Mouse (Mus musculus) adrenal gland, adult 18-20 months (tissue): ENCODE measurements at regions not wholly inside any gene's neighbourhood (a gene's known extent, or its start where the extent isn't known, plus 50 kb on each side); places are given as distances from the start of the nearest gene placed in this dataset.

Experiments
- DNase-seq, 2 experiments: peaks; one replicate each; pipeline ENCODE4 v3.0.0; 2021 to 2022; ENCODE audit warnings: low spot score in 2 of 2

DNA sequence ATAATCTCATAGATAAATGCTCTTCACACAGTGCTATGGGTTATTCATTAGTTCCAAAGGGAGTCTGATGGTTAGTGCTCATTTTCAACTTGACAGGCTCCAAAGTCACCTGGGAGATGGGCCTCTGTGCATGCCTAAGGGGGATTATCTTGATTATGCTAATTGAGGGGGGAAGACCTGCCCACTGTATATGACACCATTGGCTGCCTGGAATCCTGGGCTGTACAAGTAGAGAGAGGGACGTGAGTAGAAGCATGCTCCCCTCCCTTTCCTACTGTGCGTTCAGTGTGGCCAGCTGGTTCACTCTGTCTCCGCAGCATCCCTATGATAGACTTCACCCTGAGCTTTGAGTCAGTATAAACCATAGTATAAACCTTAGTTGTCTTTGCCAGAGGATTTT is 300.8 kb downstream of the Gpat3 start:
- no peak for DNase-seq

DNA sequence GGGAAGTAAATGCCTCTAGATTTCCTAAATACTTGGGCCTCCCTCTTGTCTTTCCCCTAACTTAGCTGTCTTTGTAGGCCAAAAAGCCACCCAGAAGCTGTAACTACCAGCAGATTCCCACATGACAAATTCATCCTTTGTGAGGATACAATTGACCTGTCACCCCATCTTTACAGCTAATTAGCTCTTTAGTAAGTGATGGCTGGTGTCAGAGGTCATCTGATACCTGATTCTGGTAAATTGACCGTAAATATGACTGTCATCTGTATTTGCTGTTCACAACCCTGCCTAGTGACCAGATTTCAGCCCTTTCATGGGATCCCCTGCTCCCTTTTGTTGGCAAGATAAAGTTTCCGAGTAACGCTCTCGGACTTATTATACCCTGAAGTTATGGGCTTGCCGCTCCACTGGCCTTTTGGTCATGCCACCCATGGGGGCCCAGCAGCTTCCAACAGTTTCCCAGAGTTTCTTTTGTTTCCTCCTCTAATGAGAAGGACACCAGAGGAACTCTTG is 279.5 kb downstream of the Gpat3 start:
- no peak for DNase-seq

DNA sequence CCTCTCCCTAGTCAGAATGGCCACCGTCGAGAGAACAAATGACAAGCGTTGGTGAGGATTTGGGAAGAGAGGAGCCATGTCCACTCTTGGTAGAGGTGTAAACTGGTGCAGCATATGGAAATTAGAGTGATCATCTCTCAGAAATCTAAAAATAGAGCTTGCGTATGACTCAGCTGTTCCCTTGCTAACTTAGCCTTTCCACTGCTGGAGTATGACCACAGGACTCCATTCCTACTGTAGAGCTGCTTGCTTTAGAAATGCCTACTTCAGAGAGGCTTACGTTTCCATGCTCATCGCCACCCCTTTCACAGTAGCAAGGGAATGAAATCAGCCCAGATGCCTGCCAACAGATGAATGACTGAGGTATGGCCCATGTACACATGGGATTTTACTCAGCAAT is 277.4 kb downstream of the Gpat3 start:
- no peak for DNase-seq

DNA sequence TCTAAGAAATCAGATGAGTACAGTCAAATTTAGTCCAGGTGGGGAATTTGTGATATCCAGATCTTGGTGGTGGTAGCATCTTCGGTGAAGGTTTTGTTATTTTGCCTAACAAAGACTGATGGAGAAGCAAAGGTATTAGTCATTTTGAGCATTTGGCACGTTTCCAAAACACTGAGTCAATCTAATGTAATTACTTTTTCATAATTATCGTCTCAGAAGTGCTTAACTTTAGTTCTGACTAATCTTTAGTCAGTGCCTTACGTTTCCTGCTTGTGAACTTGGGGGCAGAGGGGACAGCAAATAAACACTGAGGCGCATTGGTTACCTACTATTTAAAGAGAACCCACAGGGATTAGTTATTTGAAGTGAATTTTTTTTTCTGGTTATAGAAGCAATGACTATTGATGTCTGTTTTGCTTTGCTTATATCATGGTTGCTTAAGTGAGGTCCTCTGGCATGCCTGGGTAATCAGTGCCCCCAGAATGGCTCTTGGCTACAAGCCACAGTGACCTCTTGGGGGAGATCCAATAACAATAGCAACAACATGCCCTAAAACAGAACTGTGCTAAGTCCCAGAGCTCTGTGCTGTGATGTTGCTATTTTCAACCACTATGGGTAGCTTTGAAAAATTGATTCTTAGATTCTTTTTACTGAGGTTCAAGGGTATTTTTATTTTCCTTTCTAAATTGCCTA is 275.1 kb downstream of the Gpat3 start:
- DNase-seq, result no peak

DNA sequence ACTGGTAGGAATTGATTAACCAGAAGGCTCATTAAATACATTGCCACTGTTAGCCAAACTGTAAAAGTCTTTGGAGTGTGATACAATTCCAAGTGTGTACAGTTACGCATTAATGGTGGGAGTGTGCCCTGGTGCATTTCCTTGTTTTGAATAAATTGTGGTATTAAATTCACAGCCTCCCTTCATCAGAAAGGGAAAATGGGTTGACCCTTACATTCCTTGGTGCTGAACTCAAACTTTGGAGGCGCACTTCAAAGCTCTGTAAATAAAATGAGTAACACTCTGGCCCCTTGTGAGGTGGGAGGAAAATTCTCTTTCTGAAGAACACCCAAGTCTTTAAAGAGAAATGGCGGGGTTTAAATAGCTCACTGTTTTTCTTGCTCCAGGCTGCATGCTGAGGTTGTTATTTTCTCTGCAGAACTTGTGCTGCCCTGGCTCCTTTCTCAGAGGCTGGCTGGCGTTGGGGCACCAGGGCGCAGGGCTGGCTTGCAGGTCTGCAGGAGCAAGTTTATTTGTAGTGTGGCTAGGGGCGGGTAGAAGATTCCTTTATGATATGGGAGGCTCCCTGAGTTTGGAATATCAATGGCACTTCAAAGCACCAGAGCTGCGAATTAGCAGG is 266.7 kb downstream of the Gpat3 start:
- DNase-seq, result no peak

DNA sequence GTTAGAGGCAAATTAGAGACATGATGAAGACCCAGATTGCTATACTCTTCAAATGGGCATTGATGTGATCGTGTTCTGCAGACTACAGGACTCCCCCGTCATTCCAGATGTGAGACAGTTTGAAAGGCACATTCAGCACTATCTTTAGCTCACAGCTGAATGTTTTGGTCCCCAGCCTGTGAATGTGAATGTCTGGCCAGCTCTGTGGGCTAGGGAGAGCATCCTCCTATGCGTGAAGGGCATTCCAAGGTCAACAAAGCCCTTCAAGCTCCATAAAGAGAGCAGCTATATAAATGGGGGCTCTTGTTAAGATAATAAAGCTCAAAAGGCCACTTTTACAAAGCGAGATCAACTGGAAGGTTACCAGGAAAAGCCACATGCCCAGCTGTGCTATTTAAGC is 266.1 kb downstream of the Gpat3 start:
- no peak for DNase-seq

DNA sequence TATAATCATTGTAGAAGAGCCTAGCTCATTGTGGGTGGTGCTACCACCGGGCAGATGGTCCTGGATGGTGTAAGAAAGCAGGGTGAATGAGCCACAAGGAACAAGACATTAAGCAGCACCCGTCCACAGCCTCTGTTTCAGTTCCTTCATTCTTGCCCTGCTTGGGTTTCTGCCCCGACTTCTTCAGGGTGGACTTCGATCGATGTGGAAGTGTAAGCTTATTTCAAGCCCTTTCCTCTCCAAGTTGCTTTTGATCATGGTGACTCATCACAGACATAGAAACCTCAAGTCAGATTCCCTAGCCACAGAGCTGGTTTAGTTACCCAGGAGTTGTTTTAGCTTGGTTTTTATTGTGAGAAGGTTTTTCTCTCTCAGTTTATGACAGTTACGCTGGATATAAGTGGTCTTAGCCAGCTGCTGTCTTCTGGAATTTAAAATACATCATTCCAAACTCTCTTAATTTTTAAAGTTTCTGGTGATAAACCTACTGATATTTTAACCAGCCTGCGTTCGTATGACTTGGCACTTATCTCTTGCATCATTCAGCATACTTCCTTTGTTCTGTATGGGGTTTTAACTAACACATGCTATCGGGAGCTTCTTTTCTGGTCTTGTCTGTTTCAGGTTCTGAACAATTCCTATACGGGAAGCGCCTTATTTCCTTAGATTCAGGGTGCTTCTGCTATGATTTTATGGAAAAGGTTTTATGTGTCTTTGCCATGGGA is 255.6 kb downstream of the Gpat3 start:
- DNase-seq, result no peak

DNA sequence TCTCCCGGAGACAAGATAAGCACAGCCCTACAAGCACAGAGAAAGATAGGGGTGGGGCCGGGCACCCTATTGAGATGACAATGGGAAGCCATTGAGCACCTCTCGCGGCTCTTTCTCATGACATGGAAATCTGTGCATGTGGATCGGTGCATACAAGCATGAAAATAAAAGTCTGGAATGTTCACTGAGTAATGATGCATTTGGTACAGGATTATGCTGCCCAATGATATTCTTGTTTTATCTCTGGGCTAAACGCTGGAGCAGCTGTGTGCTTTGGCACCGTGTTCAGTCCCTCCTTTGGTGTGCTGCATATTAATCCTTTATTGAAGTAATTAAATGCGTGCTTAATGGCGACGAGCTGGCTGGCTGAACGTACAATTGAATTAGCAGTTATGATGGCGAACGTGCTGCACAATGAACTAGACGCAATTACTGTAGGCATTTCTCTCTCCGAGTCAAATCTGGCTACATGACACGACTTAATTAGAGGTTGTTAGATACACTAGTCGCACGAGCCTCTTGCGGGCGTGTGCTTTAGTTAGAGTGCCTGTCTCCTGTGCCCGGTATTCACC is 245.6 kb downstream of the Gpat3 start:
- DNase-seq, result no peak

DNA sequence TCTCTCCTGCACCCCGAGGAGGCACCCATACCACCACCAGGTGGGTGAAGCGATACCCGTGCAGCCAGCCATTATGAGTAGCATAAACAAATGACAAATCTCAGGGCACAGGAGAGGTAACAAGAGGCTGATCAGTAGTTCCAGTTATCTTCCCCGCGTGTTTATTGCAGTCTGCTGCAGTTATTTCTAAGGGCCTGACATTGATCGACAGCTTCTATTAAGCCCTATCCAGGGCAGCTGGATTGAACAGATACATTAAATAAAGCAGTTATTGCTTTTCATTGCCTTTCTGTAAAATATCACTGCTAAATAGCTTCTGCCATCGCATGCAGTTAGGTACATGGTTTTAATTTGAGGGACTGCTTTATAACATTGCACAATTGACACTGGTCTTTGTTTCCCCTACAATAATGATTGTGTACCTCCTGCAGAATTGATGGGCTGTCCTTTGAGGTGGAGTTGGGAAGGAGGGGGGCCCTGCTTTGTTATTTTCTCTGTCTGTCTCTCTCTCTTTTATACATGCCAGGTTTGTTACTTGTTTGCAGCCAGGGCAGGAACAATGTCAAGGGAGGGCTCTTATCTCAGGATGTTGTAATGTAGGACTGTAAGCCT is 245.0 kb downstream of the Gpat3 start:
- no peak for DNase-seq

DNA sequence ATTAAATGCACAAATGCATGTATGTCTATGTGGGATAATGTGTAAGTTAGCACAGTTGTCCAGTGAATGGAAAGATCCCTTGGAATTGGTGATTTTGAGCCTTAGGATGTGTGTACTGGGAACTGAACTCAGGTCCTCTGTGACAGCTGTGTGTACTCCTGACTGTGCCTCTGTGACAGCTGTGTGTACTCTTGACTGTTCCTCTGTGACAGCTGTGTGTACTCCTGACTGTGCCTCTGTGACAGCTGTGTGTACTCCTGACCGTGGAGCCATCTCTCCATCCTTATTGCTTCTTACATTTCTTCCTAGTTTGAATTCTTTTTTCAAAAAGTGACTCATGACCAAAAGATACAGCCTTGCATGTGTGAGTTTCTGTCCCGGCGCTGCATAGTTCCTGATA is 239.7 kb downstream of the Gpat3 start:
- DNase-seq, result no peak

DNA sequence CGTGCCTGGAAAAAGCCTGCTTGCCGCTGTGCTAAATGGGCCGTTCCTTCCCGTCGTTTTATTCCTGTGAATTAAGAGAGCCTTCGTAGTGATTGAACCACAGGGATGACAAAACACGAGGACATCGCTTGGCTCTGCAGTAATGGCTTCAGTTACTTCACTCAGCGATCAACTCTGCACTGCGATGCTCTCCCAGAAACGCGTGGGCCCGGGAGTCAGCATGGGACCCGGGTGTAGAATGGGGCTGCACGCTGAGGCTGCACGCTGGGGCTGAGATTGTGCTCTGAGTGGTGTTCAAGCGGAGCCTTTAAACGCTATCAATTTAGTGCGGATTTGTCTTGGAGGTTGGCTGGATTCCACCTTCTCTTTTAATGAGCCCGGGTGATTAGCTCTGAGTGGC is 237.1 kb downstream of the Gpat3 start:
- DNase-seq, result no peak

DNA sequence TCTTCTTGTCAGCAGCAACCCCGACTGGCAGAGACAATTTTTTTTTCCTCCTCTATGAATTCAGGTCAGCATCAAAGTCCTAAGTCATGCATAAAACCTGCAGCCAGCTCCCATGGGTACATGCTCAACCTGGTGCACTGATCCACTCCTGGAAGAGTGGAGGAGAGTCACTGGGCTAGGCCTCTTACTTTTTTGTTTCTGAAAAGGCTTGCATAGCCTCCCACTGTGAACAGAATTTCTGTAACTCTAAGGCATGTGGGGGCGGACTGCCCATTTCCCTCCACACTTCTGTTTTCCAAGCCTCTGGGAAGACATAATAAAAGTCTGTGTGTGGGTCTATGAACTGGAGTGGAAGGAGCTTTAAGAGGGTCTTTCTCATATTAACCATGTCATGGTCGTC is 218.8 kb downstream of the Gpat3 start:
- DNase-seq, result no peak

DNA sequence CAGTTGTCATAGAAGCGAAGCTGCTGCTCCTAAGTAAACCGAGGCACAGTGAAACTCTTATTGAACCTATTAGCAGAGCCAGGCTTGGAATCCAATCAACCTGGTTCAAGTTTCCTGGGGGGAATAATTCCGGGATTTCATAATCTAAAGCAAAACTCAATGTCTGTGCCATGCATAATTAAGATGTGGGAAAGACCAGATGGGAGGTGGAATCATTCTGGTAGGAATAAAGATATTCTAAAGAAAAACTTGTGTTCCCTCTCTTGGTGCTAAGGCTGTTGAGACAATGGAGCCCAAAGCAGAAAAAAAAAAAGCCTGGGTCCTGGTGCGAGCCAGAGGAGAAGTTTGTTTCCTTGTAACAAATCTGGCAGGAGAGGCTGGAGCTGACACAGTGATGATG is 217.7 kb downstream of the Gpat3 start:
- DNase-seq, result no peak

DNA sequence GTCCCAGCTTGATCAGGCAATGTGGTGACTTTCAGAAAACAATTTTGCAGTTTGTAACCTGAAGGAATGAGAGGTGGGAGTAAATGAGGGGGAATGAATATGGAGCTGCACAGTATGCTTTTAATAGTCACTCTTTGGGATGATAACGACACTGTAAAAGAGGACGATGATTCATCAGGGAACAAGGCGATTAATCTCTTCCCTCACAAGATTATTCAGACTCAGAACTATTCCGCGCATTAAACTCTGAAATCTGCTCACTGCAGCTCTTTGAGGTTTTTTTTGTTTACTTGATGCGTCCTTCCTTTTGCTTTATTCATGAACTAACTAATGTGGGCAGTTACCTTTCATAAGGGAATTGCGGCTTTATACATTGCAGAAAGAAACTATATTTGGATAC is 206.1 kb downstream of the Gpat3 start:
- no peak for DNase-seq

DNA sequence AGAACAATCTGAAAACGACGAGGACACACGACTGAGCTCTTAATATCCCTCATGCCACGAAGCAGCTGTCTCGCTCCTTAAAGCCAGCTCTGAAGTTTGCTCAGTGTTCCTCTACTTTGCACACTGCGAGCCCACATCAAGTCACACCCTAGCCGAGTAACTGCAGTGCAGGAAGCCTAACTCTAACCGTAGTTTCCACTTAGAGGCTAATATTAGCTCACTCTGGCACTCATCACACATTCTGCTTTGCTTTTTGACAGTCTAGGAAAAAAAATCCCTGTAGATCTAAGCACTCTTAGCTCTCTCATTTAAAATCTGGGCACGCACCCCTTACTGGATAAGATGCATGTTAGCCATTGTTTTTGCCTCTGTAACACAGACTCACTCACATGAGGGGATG is 195.0 kb downstream of the Gpat3 start:
- no peak for DNase-seq

DNA sequence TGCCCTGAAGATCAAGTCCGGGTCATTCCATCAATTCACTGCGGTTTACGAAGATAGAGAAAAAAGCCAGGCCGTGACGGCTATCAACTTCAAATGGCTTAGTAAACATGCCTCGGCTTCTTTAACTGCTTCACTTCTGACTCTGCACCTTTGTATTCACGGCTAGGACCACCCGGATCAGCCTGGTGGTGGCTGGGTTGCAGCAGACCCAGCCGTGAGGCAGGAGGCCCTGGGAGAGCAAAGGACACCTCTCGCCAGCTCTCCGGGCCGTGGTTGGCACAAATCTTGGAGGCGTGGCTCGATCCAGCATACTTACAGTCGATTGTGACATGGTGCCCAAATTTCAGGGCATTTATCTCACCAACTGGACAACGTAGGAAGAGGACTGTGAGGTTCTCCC is 187.5 kb downstream of the Gpat3 start:
- no peak for DNase-seq

DNA sequence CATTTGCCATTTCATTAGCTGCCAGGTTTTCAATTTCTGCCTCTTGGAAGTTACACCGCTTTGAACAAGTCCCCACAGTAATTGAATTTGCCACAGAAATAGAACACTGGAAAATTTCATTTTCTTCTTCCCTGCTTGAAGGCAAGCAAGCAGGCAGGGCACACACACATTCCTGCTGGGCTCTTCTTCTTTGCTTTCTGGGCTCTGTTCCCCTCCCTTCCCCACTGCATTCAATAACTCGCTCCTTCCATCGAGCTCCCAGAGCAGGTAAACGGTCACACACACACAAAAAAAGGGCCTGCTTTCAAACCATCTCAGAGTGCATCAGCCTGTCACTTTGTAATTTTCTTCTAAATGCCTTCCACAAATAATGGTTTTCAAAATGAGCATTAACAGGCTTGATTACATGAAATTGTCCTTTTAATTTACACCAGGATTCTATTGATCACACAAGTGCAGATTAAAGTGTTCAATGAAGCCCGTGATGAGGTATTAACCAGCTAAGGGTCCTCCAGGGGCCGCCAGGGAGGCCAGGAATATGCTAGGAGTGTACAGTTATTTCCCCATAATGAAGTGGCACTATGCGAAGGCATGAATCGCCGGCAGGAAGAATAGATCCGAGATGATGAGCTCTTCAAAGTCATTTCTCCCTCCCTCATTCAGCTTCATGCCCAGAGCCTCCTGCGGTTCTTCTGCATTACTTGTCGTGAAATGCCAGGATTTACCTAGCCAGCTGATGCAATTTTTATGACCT is 186.8 kb downstream of the Gpat3 start:
- no peak for DNase-seq

DNA sequence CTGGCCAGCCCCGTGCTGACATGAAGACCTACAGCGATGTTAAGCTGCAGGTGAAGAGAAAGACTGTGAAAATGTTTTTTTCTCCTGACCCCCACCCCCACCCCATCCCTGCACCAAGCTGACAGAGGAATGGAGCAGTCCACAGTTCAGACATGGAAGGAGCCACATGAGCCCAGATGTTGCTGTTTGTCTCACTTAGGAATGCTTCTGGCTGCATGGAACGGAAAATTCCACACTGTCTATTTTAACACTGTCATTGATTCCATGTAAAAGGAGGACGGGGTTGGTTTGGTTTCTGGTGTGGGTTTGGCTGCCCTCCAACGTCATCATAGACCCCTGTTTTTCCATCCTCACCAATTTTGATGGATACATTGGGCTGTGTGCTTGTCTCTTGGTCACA is 179.3 kb downstream of the Gpat3 start:
- DNase-seq, result no peak

DNA sequence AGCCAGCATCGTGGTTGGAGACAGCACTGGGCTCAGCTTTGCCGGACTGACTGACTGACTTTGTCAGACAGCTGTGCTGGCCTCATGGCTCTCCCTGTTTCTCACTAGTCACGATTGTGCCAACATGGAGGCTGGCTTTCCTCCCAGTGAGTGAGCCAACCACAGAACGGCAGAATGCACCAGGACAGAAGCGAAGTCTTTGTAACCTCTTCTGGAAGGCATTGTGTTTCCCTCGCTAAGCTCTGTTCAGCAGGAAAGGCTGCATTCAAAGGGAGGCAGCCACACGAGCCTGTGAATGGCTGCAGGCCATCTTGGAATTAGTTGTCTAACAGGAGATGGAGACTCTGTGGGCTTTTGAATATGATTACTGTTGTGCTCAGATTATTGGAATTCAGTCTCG is 178.3 kb downstream of the Gpat3 start:
- DNase-seq, result no peak

DNA sequence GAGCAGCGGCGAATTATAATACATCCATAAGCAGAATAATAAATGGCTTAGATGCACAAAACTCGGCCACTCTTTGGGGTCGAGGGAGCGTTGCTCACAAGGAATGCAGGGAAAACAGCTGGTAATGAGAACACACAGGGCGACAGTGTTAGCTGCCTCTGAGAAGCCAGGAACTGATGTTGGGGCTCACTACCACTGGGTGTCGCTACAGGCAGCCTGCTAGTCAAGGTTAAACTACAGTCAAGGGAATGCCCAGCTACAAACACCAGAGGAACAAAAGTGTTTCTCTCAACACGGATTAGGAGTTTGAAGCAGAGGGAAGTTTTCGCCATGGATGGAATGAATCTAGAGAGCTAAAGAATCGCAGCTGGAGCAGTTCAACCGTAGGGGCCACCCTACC is 175.3 kb downstream of the Gpat3 start:
- DNase-seq, result peak; percentile 37 to 50

DNA sequence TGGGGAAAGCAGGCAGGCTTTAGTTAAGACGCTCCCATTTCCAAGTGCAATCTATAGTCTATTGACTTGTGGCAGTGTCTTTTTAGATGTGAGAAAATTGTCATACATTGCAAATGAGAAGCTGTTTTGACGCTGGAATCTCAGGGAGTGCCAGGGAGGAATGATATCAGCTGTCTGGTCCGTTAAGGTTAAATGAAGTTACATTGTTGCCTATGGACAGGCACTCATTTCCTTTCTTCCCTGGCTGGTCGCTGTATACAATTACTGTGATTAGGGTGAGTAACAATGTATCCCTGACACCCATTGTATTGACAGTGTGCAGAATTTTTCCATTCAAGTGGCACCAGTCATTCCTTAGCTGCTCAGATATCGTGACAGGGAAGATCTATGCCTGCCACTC is 168.3 kb downstream of the Gpat3 start:
- no peak for DNase-seq
